Mouse (Mus musculus) intestine, embryonic 14.5 days (tissue): ENCODE measurements around the gene Trmt112. TPM values are rescaled to one million over a fixed set of nuclear protein-coding genes. Genes with fewer than 3 reads are reported as not detected.
"Not testable (repeated sequence)": the region's sequence is repeated elsewhere in the genome, so short reads cannot be mapped to it uniquely, and the experiment has no call there.

Experiments used
- ATAC-seq: fragments of 200-750 bp; cut with Nextera tagmentation; replicated peaks from 2 replicates; pipeline ENCODE4 v1.8.0; 2017; ENCODE audit warnings: low read depth, moderate number of reproducible peaks, moderate TSS enrichment, moderate library complexity; ENCODE audit not compliant: low FRiP score, low TSS enrichment
- DNase-seq: peaks from one replicate; pipeline ENCODE4 v3.0.0-alpha.2; 2018; ENCODE audit warnings: low spot score
- H3K27ac ChIP-seq: fragments of 300-500 bp; sonication (generic); 2 replicates; pipeline ENCODE4 v1.5.1; 2014; ENCODE audit warnings: low read depth, mild to moderate bottlenecking, control low read depth
- H3K27me3 ChIP-seq: fragments of 300-500 bp; sonication (generic); replicated peaks from 2 replicates; pipeline ENCODE4 v1.6.1; 2014; ENCODE audit warnings: low read length, control low read depth; ENCODE audit not compliant: control insufficient read depth, insufficient read depth
- H3K36me3 ChIP-seq: fragments of 300-500 bp; sonication (generic); 2 replicates; pipeline ENCODE4 v1.6.1; 2014; ENCODE audit warnings: low read length, control low read depth; ENCODE audit not compliant: control insufficient read depth, insufficient read depth
- H3K4me1 ChIP-seq: fragments of 300-500 bp; sonication (generic); replicated peaks from 2 replicates; pipeline ENCODE4 v1.6.1; 2014; ENCODE audit warnings: low read length, control low read depth, mixed read lengths; ENCODE audit not compliant: control insufficient read depth, insufficient read depth
- H3K4me2 ChIP-seq: fragments of 300-500 bp; sonication (generic); 2 replicates; pipeline ENCODE4 v1.6.1; 2014; ENCODE audit warnings: low read length
- H3K4me3 ChIP-seq: fragments of 300-500 bp; sonication (generic); 2 replicates; pipeline ENCODE4 v1.5.1; 2014; ENCODE audit warnings: low read depth, low read length, control low read depth, mixed read lengths
- H3K9ac ChIP-seq: fragments of 300-500 bp; sonication (generic); 2 replicates; pipeline ENCODE4 v1.6.1; 2014; ENCODE audit warnings: mild to moderate bottlenecking, low read length
- H3K9me3 ChIP-seq: fragments of 300-500 bp; sonication (generic); 2 replicates; pipeline ENCODE4 v1.6.1; 2016; ENCODE audit warnings: low read length, control low read depth; ENCODE audit not compliant: control insufficient read depth
- WGBS: fragments of 180-500 bp; shearing (Covaris S2); extraction: QIAGEN DNeasy Blood & Tissue Kit; methylation state at CpG from one replicate; pipeline ENCODE4 v1.1.7; 2014; 5-methylcytosine and 5-hydroxymethylcytosine counted together
- polyA plus RNA-seq: library from polyadenylated mRNA; unstranded; fragments of >200 nt; fragmentation: Nextera tagmentation; extraction: Ambion mirVana; gene quantifications from 2 replicates; pipeline ENCODE4 v1.2.1, GENCODE M21; 2014

Trmt112 gene
- polyA plus RNA-seq, 1 experiment from 2014 or later = 136 TPM

DNA sequence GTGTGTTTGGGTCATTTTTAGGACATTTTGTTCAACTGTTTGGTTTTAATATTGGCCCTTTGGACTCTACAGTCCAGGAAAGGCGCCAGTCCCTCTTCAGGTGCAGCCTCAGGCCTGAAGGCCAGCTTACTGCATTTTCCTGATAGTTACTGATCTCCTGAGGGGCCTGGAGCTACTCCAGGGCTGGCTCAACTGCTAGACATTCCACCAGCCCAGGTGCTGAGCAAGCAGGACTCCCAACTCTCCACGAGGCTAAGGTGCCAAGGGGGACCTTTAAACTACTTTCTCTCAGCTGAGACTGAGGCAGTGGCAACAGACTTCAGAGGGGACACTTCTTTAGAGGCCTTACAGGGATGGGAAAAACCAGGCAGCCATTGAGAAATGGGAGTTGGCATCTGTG, 4.7 kb upstream of the Trmt112 start:
- WGBS = 81% methylated on average over 2 of the region's 2 CpGs
- no peaks in the 10 kb centered on the region for H3K27me3 ChIP-seq
- H3K9ac ChIP-seq = no peak overlapping the region
- H3K9me3 ChIP-seq = 0 out of 2 replicates have a peak, but pooled peaks cover 3% of the 10 kb centered on the region
- H3K4me2 ChIP-seq = no peak overlapping the region
- no peak for DNase-seq
- H3K4me3 ChIP-seq = no peak overlapping the region
- H3K4me1 ChIP-seq = peaks cover 13% of the 10 kb centered on the region
- ATAC-seq = no peak
- peaks cover 23% of the 10 kb centered on the region for H3K36me3 ChIP-seq
- no peak overlapping the region for H3K27ac ChIP-seq

DNA sequence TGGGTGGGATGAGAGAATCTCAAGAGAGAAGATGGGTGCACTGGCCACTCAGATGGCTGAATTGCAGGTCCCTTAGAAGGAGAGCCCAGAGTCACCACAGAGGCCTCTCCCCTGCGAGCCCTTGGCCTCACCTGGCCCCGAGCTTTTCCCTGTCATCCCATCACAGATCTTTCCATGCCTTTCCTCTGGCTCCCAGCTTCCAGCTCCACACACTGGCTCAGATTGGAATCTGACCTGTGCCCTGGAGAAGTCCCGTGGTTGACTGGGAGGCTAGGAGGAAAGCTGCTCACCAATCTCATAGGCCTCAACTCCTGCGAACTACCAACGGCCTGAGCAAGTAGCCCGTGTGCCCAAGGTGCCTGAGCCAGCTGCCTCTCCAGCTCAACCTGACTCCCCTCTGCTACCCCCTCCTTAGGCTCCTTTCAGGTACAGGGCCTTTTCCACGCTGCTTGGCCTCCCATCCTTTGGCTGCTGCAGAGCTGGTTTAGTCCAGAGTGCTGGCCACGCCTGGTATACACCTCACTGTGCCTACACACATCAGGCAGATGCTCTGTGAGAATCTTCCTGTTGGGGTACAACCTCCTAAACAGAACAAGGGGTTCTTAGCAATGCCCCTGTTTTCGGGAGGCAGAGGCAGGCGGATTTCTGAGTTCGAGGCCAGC, 3.9 kb upstream of the Trmt112 start:
- peaks cover 13% of the 10 kb centered on the region for H3K4me1 ChIP-seq
- no peaks in the 10 kb centered on the region for H3K9me3 ChIP-seq
- DNase-seq (no peak), ATAC-seq (no peak)
- H3K9ac ChIP-seq = no peak overlapping the region
- no peak overlapping the region for H3K4me2 ChIP-seq
- no peak overlapping the region for H3K27ac ChIP-seq
- H3K27me3 ChIP-seq = no peaks in the 10 kb centered on the region
- WGBS = 92% methylated on average over 11 of the region's 11 CpGs
- H3K4me3 ChIP-seq = no peak overlapping the region
- peaks cover 23% of the 10 kb centered on the region for H3K36me3 ChIP-seq

DNA sequence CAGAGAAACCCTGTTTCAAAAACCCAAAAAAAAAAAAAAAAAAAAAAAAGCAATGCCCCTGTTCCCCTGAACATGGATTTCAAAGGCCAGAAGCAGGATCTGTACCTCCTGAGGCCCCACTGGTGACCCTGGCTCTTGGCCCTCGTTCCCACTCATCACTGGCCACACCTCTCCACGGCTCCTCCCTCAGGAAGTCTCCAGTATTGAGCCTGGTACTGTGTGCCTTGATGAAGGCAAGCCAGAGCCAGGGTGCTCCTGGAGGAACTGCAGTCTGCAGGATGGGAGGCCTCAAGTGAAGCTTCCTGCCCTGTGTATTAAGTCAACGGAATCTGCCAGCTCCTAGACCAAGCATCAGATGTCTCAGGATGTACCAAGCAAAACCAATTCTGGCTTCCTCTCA, 3.3 kb upstream of the Trmt112 start:
- H3K9me3 ChIP-seq = no peaks in the 10 kb centered on the region
- peaks cover 17% of the 10 kb centered on the region for H3K4me1 ChIP-seq
- DNase-seq = no peak
- H3K4me2 ChIP-seq = no peak overlapping the region
- ATAC-seq = no peak
- 90% methylated on average over 3 of the region's 3 CpGs for WGBS
- H3K4me3 ChIP-seq = no peak overlapping the region
- H3K27me3 ChIP-seq = no peaks in the 10 kb centered on the region
- no peak overlapping the region for H3K9ac ChIP-seq
- no peak overlapping the region for H3K27ac ChIP-seq
- peaks cover 26% of the 10 kb centered on the region for H3K36me3 ChIP-seq

DNA sequence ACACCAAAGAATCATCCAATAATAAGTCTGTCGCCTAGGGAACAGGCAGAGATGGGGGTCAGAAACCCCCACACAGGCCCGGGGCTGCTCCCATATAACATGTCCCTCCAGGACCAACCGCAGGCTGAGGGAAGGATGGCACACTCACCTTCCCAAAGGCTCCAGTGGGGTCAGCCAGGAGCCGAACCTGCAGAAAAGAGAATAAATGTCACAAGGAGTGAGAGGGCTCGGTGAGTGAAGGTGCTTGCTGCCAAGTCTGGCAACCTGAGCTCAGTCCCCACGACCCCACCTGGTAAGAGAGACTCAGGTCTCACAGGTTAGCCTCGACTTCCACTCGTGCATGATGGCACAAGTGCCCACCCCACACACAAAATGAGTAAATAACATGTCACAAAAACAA, 2.4 kb upstream of the Trmt112 start:
- ATAC-seq = no peak
- WGBS = 95% methylated on average over 8 of the region's 8 CpGs
- Histone ChIP-seq H3K4me3 (no peak overlapping the region), H3K27me3 (no peaks in the 10 kb centered on the region), H3K9ac (no peak overlapping the region), H3K27ac (no peak overlapping the region), H3K36me3 (peaks cover 35% of the 10 kb centered on the region), H3K4me1 (peaks cover 18% of the 10 kb centered on the region), H3K4me2 (no peak overlapping the region), H3K9me3 (no peaks in the 10 kb centered on the region)
- DNase-seq = no peak

DNA sequence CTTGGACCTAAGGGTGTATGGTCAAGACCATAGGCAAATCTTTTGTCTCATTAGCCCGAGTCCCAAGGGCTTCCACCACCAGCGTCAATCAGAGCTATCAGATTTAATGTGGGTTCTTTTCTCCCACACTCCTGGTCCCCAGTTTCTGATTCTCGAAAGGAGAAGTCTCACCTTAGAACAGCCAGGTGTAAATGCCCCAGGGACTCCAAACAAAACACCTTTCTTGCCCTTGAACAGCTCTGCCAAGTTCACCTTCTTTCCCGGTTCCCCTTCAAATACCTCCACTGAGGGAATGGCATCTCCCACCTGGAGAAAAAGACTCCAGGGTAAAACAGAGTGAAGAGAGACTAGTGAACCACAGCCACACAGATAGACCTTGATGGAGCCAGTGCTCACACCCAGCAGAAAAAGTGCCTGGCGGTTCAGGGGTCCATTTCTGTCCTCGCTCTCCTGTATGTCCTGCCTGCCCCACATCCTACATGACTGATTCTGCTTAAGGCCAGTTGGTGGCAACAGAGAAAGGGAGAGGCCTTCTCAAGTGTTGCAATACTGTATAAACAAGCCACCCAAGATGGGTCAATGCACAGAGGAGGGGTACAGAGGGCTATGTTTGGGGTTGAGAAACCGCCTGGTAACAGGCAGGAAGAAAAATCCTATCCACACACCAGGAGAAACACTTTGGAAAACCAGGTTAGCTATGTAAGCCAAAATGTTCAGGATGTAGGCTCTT, 1.5 kb upstream of the Trmt112 start:
- Histone ChIP-seq H3K4me3 (peak overlapping the region; percentile 74), H3K27ac (no peak overlapping the region), H3K4me1 (peaks cover 18% of the 10 kb centered on the region), H3K36me3 (peaks cover 44% of the 10 kb centered on the region), H3K9me3 (no peaks in the 10 kb centered on the region), H3K4me2 (peak overlapping the region; percentile 78), H3K27me3 (no peaks in the 10 kb centered on the region), H3K9ac (peak overlapping the region; percentile 74; the same call in 1 of the 2 replicates)
- ATAC-seq = no peak
- no peak for DNase-seq
- 90% methylated on average over 7 of the region's 7 CpGs for WGBS

DNA sequence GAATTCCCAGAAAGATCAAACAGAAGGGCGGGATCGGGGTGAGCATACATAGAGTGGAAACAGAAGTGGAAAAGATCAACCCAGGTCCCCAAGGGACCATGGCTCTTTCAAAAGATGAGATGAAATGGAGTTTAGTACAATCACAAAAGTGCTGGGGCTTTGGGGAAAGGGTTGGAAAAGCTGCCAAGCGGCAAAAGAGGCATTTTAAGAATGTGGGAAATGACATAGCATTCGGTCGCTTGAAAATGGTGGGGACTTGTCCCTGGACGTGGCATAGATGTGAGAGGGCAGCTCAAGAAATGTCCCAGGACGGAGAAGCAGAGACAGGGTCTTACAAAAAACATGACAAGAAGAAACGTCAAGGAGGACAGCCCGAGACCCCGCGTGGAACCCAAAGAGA, 477 bp upstream of the Trmt112 start:
- Histone ChIP-seq H3K4me3 (peak overlapping the region; percentile 74), H3K9ac (peak overlapping the region; percentile 74), H3K4me1 (peaks cover 18% of the 10 kb centered on the region), H3K36me3 (peaks cover 52% of the 10 kb centered on the region), H3K4me2 (peak overlapping the region; percentile 78), H3K27ac (peak overlapping the region; percentile 99), H3K9me3 (no peaks in the 10 kb centered on the region), H3K27me3 (no peaks in the 10 kb centered on the region)
- WGBS = 8% methylated on average over 11 of the region's 11 CpGs
- DNase-seq (no peak), ATAC-seq (no peak)

DNA sequence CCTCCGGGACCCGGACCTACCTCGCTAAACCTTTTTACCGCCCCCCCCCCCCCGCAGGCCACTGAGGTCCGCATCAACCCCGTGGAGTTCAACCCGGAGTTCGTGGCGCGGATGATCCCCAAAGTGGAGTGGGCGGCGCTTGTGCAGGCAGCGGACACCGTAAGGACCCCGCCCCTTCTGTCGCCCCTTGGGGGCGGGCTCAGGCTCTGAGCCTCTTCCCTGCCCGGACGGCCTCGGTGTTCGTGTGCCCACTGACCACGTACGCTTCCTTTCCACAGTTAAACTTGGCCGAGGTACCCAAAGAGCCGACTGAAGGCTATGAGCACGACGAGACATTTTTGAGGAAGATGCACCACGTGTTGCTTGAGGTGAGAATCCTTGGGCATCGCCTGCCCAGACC, 808 bp downstream of the Trmt112 start:
- Histone ChIP-seq H3K4me1 (peaks cover 18% of the 10 kb centered on the region), H3K4me3 (peak overlapping the region; percentile 74), H3K27ac (peak overlapping the region; percentile 99), H3K9ac (peak overlapping the region; percentile 74), H3K4me2 (peak overlapping the region; percentile 78), H3K36me3 (peaks cover 48% of the 10 kb centered on the region)
- not testable (repeated sequence) for DNase-seq, H3K9me3 ChIP-seq, H3K27me3 ChIP-seq
- peak; percentile 40 for ATAC-seq
- under 1% methylated on average over 30 of the region's 30 CpGs for WGBS

DNA sequence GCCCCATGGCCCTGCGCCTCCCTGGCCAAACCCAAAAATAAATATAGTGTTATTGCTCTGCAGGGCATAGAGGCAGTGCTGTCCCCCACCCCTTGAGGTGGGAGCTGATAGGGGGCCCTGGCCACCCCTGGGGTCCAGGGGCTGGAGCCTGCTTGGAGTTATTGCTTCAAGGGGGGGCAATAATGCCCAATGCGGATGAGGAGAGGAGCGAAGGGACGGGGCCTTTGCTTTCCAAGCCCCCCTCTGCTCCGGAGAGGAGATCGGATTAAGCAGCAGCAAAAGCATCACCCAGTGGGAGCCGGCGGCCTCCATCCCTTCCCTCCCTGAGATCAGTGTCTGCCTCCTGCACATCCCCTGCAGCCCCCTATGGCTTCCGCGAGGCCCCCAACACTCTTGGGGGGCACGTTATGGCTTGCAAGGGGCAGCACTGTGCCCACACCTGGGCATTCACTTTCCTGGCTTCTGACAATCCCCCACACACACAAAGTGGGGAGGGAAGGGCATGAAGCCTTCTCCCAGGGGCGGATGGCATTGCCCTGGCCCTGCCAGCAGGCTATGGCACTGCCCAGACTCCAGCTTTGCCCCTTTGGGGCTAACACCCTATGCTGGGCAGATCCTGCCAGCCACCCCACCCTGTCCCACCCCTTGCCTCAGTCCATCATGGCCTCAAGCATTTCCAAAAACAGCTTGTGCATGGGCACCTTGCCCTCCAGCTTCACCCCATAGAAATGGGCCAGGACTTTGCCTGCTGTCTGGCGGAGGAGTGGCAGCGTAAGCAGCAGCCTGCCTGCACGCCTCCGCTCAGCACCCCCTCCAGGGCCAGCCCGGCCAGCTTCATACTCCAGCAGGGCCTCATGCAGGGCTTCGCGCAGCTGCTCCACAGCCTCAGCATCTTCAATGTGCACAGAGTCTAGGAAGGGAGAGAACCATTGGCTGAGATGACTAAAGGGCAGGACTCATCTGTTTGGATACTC, 1.9 kb downstream of the Trmt112 start:
- peaks cover 18% of the 10 kb centered on the region for H3K4me1 ChIP-seq
- DNase-seq (no peak), ATAC-seq (no peak)
- no peak overlapping the region for H3K27ac ChIP-seq
- peak overlapping the region; percentile 74 for H3K4me3 ChIP-seq
- H3K9me3 ChIP-seq = no peaks in the 10 kb centered on the region
- 0 out of 2 replicates have a peak overlapping the region, but pooled peaks have one; percentile 25 for H3K9ac ChIP-seq
- peak overlapping the region; percentile 78 for H3K4me2 ChIP-seq
- no peaks in the 10 kb centered on the region for H3K27me3 ChIP-seq
- peaks cover 39% of the 10 kb centered on the region for H3K36me3 ChIP-seq
- WGBS = 86% methylated on average over 19 of the region's 19 CpGs
